Mouse (Mus musculus): Measurements from ENCODE around the gene Lpar1. TPM values are rescaled to one million over a fixed set of nuclear protein-coding genes. Genes with fewer than 3 reads are reported as not detected.
A peak's percentile ranks its signal among the peaks of the same experiment; 100 is the strongest.

The Lpar1 gene
- polyA plus RNA-seq, 1 experiment from 2014 or later = 90.5 TPM

Small RNA genes within 50 kb of the gene (microRNA-seq; reads per million reads assigned to microRNA genes)
- 4.3 reads per million, percentile 18 among the genes with 10 or more reads in this experiment for gene Mir3095 (ENCODE audit: borderline number of aligned reads)

Other genes with a start within 250 kb of the Lpar1 start
- gene Olfr267, start 233.8 kb upstream of the Lpar1 start, polyA plus RNA-seq (2015; fragmentation: Nextera tagmentation; extraction: Ambion mirVana) = 0.12 TPM in 1 of 2 replicates, not detected in the other

All from embryonic facial prominence, embryonic 15.5 days (tissue).